Mouse (Mus musculus) neural tube, embryonic 12.5 days (tissue): ENCODE measurements at regions not wholly inside any gene's neighbourhood (a gene's known extent, or its start where the extent isn't known, plus 50 kb on each side); places are given as distances from the start of the nearest gene placed in this dataset.
A peak's percentile ranks its signal among the peaks of the same experiment; 100 is the strongest.

Experiments used
- ATAC-seq: fragments of 200-750 bp; cut with Nextera tagmentation; 2 replicates; pipeline ENCODE4 v1.8.0; 2017; ENCODE audit warnings: low read depth, mild to moderate bottlenecking, moderate TSS enrichment, moderate library complexity; ENCODE audit not compliant: low FRiP score
- H3K27ac ChIP-seq: fragments of 300-500 bp; sonication (generic); 2 replicates; pipeline ENCODE4 v1.5.1; 2016
- H3K27me3 ChIP-seq: fragments of 300-500 bp; sonication (generic); replicated peaks from 2 replicates; pipeline ENCODE4 v1.6.1; 2016; ENCODE audit warnings: mild to moderate bottlenecking
- H3K36me3 ChIP-seq: fragments of 300-500 bp; sonication (generic); 2 replicates; pipeline ENCODE4 v1.6.1; 2016; ENCODE audit warnings: mild to moderate bottlenecking
- H3K4me1 ChIP-seq: fragments of 300-500 bp; sonication (generic); 2 replicates; pipeline ENCODE4 v1.6.1; 2016
- H3K4me2 ChIP-seq: fragments of 300-500 bp; sonication (generic); replicated peaks from 2 replicates; pipeline ENCODE4 v1.6.1; 2016; ENCODE audit warnings: mild to moderate bottlenecking
- H3K4me3 ChIP-seq: fragments of 300-500 bp; sonication (generic); 2 replicates; pipeline ENCODE4 v1.5.1; 2016
- H3K9ac ChIP-seq: fragments of 300-500 bp; sonication (generic); 2 replicates; pipeline ENCODE4 v1.6.1; 2016; ENCODE audit warnings: mild to moderate bottlenecking
- H3K9me3 ChIP-seq: fragments of 300-500 bp; sonication (generic); 2 replicates; pipeline ENCODE4 v1.6.1; 2016; ENCODE audit warnings: mild to moderate bottlenecking
- WGBS: fragments of 180-500 bp; shearing (Covaris S2); methylation state at CpG from one replicate; pipeline ENCODE4 v1.1.7; 2016; 5-methylcytosine and 5-hydroxymethylcytosine counted together

DNA sequence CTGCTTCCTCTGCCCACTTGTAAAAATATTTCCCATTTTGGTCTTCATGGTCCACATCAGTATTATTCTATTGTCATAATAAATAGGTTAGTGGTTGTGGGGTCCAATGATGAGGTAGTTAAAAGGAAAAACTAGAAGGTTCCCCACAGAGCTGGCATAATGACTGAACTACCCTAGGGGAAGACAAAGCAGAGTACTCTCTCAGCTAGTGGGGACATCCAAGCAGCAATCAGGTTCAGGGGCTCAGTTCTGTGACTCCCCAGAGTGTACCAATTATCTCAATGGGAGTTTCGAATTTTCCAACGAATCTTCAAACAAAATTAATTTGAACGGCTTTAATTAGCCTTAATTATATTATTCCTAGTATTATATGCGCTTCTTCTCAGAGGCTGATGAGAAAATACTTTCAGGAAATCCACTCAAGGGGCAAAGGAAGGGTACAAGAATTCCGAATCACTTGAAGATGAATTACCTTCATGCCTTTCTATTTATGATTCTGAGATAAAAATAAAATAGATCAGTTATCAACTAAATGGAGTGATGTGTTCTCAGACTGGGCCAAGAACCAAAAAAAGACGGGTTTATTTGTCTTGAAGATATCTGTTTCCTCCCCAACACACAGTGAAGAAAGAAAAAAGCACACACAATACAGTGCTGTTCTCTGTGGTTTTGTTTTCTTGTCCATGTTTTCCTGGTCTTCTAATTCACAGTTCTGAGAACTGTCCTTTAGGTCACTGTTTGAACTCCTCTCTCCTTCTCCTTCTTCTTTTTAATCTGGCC is 392.7 kb downstream of the Nuf2 start:
- no peaks in the 10 kb centered on the region for H3K27me3 ChIP-seq
- H3K4me3 ChIP-seq, result no peak overlapping the region
- 42% methylated on average over 6 of the region's 6 CpGs for WGBS
- H3K9me3 ChIP-seq, result no peaks in the 10 kb centered on the region; the same call in 1 of the 2 replicates
- H3K4me1 ChIP-seq, result peaks cover 6% of the 10 kb centered on the region; the same call in 1 of the 2 replicates
- no peaks in the 10 kb centered on the region for H3K36me3 ChIP-seq
- ATAC-seq, result peak; percentile 72; the same call in 1 of the 2 replicates
- H3K27ac ChIP-seq, result no peak overlapping the region
- H3K9ac ChIP-seq, result no peak overlapping the region
- H3K4me2 ChIP-seq, result no peak overlapping the region

DNA sequence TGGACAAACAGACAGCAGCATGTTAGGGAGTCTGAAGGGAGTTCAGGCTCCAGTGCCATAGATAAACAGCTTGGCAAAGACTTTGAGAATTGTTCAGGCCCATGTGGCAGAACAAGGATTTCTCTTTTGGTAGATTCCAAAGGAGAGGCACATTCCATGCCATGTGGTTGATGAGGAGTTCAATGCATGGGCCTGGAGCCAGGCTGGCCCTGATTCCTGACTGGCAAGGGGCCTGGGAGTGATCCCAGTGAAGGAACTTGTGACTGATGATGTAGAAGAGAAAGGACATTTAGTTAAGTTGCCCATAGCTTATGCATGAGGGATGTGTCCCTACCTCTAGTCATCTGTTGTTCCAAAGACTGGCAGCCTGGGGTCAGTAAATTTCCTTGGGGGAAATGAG is 395.7 kb downstream of the Nuf2 start:
- Histone ChIP-seq H3K9ac (no peak overlapping the region), H3K27me3 (no peaks in the 10 kb centered on the region), H3K36me3 (no peaks in the 10 kb centered on the region), H3K4me3 (no peak overlapping the region), H3K27ac (no peak overlapping the region), H3K4me1 (peaks cover 6% of the 10 kb centered on the region; the same call in 1 of the 2 replicates), H3K4me2 (no peak overlapping the region), H3K9me3 (no peaks in the 10 kb centered on the region)
- ATAC-seq, result no peak

DNA sequence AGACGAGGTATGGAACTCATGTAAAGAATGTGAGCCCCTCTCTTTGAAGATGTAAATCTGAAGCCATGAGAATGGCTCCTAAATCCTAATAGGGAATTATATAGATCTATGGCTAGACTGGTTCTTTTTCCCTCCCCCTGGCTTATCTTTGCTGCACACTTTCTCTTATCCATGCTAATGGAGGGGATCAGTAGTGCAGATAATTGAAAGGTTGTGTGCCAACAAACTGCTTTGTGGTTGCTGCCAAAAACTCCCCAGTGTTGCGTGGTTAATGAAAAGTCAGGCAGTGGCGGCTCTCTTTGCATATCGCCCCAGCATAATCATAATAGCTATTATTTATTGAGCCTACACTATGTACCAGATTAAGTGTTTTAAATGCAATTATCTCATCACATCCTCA is 427.6 kb downstream of the Nuf2 start:
- H3K27ac ChIP-seq, result no peak overlapping the region
- H3K36me3 ChIP-seq, result no peaks in the 10 kb centered on the region
- H3K4me3 ChIP-seq, result no peak overlapping the region
- no peaks in the 10 kb centered on the region for H3K27me3 ChIP-seq
- H3K4me1 ChIP-seq, result no peaks in the 10 kb centered on the region
- 80% methylated on average over 4 of the region's 4 CpGs for WGBS
- H3K4me2 ChIP-seq, result no peak overlapping the region
- no peak for ATAC-seq
- H3K9ac ChIP-seq, result no peak overlapping the region
- H3K9me3 ChIP-seq, result no peaks in the 10 kb centered on the region

- ATAC-seq, result no peak
- H3K4me1 ChIP-seq, result no peaks in the 10 kb centered on the region
- 79% methylated on average over 2 of the region's 2 CpGs for WGBS
Measured at GRCm38 (mm10) chr1:169103113-169103512, 428.2 kb downstream of the Nuf2 start.

GRCm38 (mm10) chr1:169099221-169099620 is 432.0 kb downstream of the Nuf2 start:
- 75% methylated on average over 5 of the region's 5 CpGs for WGBS
- H3K9ac ChIP-seq, result no peak overlapping the region

More at GRCm38 (mm10) chr1:169103113-169103512, 428.2 kb downstream of the Nuf2 start:
- no peaks in the 10 kb centered on the region for H3K9me3 ChIP-seq
- H3K9ac ChIP-seq, result no peak overlapping the region
- no peak overlapping the region for H3K4me2 ChIP-seq
- no peaks in the 10 kb centered on the region for H3K36me3 ChIP-seq
- H3K4me3 ChIP-seq, result no peak overlapping the region
- H3K27ac ChIP-seq, result no peak overlapping the region
- H3K27me3 ChIP-seq, result no peaks in the 10 kb centered on the region

GRCm38 (mm10) chr1:169096737-169097136 is 434.5 kb downstream of the Nuf2 start:
- no peak for ATAC-seq
- no peak overlapping the region for H3K9ac ChIP-seq
- no peak overlapping the region for H3K4me3 ChIP-seq
- H3K27ac ChIP-seq, result no peak overlapping the region
- no peaks in the 10 kb centered on the region for H3K4me1 ChIP-seq
- H3K27me3 ChIP-seq, result no peaks in the 10 kb centered on the region
- WGBS, result 77% methylated on average over 5 of the region's 5 CpGs
- no peaks in the 10 kb centered on the region for H3K9me3 ChIP-seq
- no peaks in the 10 kb centered on the region for H3K36me3 ChIP-seq
- H3K4me2 ChIP-seq, result no peak overlapping the region

More at GRCm38 (mm10) chr1:169099221-169099620, 432.0 kb downstream of the Nuf2 start:
- Histone ChIP-seq H3K4me2 (no peak overlapping the region), H3K36me3 (no peaks in the 10 kb centered on the region), H3K27ac (no peak overlapping the region), H3K27me3 (no peaks in the 10 kb centered on the region), H3K4me1 (no peaks in the 10 kb centered on the region), H3K4me3 (no peak overlapping the region), H3K9me3 (no peaks in the 10 kb centered on the region)
- no peak for ATAC-seq

DNA sequence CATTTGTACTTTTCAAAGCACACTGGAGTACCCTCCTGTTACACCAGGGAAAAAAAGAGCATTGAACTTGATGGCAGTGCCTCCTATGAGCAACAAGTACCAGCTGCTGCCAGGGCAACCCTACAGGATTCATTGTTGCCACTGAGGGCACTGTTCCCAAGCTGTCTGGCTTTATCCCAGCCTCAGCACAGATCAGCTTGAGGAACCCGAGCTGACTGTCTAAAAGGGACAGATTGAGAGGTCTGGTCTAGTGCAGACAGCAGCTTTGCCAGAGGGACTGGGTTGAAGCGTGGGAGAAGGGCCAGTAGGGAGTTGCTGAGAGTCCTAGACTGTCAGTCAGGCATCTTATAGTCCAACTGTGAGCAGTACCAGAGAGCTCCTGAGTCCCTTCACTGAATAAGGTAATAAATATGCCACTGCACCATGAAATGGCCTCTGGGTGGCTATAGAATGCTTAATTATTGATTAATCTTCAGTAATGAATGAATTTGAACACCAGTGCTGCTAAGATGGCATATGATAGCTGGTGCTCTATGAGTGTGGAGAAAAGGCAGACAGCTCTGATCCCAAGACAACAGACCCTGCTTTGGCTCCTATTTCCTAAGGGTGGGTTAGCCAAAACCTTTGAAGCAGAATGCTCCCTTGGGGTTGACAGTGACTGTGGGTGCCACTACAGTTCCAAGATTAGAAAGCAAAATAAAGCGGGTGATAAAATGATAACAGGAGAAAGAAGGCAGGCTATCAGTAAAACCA is 437.5 kb downstream of the Nuf2 start:
- Histone ChIP-seq H3K9ac (no peak overlapping the region), H3K4me2 (no peak overlapping the region), H3K4me3 (no peak overlapping the region), H3K27me3 (no peaks in the 10 kb centered on the region), H3K36me3 (no peaks in the 10 kb centered on the region), H3K27ac (no peak overlapping the region), H3K9me3 (no peaks in the 10 kb centered on the region), H3K4me1 (no peaks in the 10 kb centered on the region)
- 68% methylated on average over 3 of the region's 3 CpGs for WGBS
- 0 out of 2 replicates have a peak, but pooled peaks have one; percentile 25 for ATAC-seq

GRCm38 (mm10) chr1:169086032-169086431 is 445.2 kb downstream of the Nuf2 start:
- H3K27me3 ChIP-seq, result no peaks in the 10 kb centered on the region
- no peak overlapping the region for H3K9ac ChIP-seq
- no peaks in the 10 kb centered on the region for H3K36me3 ChIP-seq
- H3K4me2 ChIP-seq, result no peak overlapping the region
- H3K4me3 ChIP-seq, result no peak overlapping the region
- whole genome bisulfite sequencing, result 35% methylated on average over 3 of the region's 3 CpGs
- no peaks in the 10 kb centered on the region for H3K4me1 ChIP-seq
- no peak overlapping the region for H3K27ac ChIP-seq
- no peak for ATAC-seq
- no peaks in the 10 kb centered on the region for H3K9me3 ChIP-seq

- H3K4me1 ChIP-seq, result peaks cover 5% of the 10 kb centered on the region; the same call in 1 of the 2 replicates
- no peaks in the 10 kb centered on the region for H3K36me3 ChIP-seq
- no peak overlapping the region for H3K4me2 ChIP-seq
- WGBS, result 87% methylated on average over 1 of the region's 1 CpGs
- H3K27ac ChIP-seq, result no peak overlapping the region
- H3K9ac ChIP-seq, result no peak overlapping the region
- H3K4me3 ChIP-seq, result no peak overlapping the region
- H3K27me3 ChIP-seq, result no peaks in the 10 kb centered on the region
- ATAC-seq, result no peak
- H3K9me3 ChIP-seq, result no peaks in the 10 kb centered on the region
Measured at GRCm38 (mm10) chr1:169080686-169081085, 450.6 kb downstream of the Nuf2 start.

- WGBS, result 97% methylated on average over 5 of the region's 5 CpGs
- H3K27me3 ChIP-seq, result no peaks in the 10 kb centered on the region
- H3K4me2 ChIP-seq, result no peak overlapping the region
- no peaks in the 10 kb centered on the region for H3K36me3 ChIP-seq
- no peak overlapping the region for H3K27ac ChIP-seq
- H3K4me1 ChIP-seq, result peaks cover 5% of the 10 kb centered on the region; the same call in 1 of the 2 replicates
- H3K9me3 ChIP-seq, result no peaks in the 10 kb centered on the region
- H3K4me3 ChIP-seq, result no peak overlapping the region
- no peak for ATAC-seq
- no peak overlapping the region for H3K9ac ChIP-seq
Measured at GRCm38 (mm10) chr1:169077228-169077627, 454.0 kb downstream of the Nuf2 start.

DNA sequence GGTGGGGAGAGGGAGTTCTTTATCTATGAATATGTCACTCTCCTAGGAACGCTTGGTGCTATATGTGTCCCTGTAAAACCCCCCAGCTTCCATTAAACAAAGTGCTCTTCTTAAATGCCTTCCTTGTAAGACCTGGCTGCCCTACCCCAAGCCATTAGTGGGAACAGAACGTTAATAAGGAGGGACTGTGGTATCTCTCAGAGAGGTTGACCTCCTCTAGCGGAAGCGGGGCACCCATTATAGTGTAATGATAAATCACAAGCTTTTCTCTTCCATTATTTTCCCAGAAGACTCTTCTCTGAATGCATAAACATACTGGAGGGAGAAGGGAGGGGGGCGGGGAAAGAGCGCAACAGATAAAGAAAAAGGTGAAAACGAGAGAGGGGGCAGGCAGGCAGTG is 455.3 kb downstream of the Nuf2 start:
- Histone ChIP-seq H3K4me1 (peaks cover 5% of the 10 kb centered on the region; the same call in 1 of the 2 replicates), H3K9ac (no peak overlapping the region), H3K36me3 (no peaks in the 10 kb centered on the region), H3K9me3 (no peaks in the 10 kb centered on the region), H3K27me3 (no peaks in the 10 kb centered on the region), H3K4me3 (no peak overlapping the region), H3K27ac (no peak overlapping the region), H3K4me2 (no peak overlapping the region)
- ATAC-seq, result peak; percentile 44; the same call in 1 of the 2 replicates
- 44% methylated on average over 7 of the region's 7 CpGs for WGBS

- Histone ChIP-seq H3K27ac (no peak overlapping the region), H3K27me3 (no peaks in the 10 kb centered on the region)
Measured at GRCm38 (mm10) chr1:169071366-169071765, 459.9 kb downstream of the Nuf2 start.

More at GRCm38 (mm10) chr1:169071366-169071765, 459.9 kb downstream of the Nuf2 start:
- Histone ChIP-seq H3K9ac (no peak overlapping the region), H3K4me3 (no peak overlapping the region), H3K36me3 (no peaks in the 10 kb centered on the region), H3K9me3 (no peaks in the 10 kb centered on the region), H3K4me2 (no peak overlapping the region), H3K4me1 (peaks cover 5% of the 10 kb centered on the region; the same call in 1 of the 2 replicates)
- 92% methylated on average over 4 of the region's 4 CpGs for WGBS
- no peak for ATAC-seq
